In genomic region chr8:87960061-87960749, GRCm38 (mm10) we compare ENCODE assay signal across 8 mouse cellular contexts. TPM values are rescaled to one million over a fixed set of nuclear protein-coding genes. Genes with fewer than 3 reads are reported as not detected.
DNase-seq lines count a peak whose midpoint lies in the region; ATAC-seq lines count a peak whose summit lies in the region.

No protein-coding gene starts in this region.

- peak overlapping the region; percentile 85 for H3K4me2 ChIP-seq in forebrain, embryonic 14.5 days (ENCODE audit: low read length)
- H3K4me2 ChIP-seq in heart, embryonic 16.5 days (ENCODE audit: low read depth, low read length): peak overlapping the region; percentile 96
- H3K4me2 ChIP-seq in liver, embryonic 12.5 days: peak overlapping the region; percentile 75
- H3K4me2 ChIP-seq in neural tube, embryonic 12.5 days (replicated peaks): peak overlapping the region; percentile 96

- under 1% methylated on average over 59 of the region's 76 CpGs for WGBS in forebrain, embryonic 14.5 days
- under 1% methylated on average over 54 of the region's 76 CpGs for WGBS in heart, embryonic 16.5 days
- 1% methylated on average over 50 of the region's 76 CpGs for WGBS in liver, embryonic 12.5 days (ENCODE audit: insufficient replicate concordance)
- under 1% methylated on average over 49 of the region's 76 CpGs for WGBS in neural tube, embryonic 12.5 days

- H3K27ac ChIP-seq in forebrain, embryonic 14.5 days (ENCODE audit: low read depth, low read length): peak overlapping the region; percentile 97
- H3K27ac ChIP-seq in heart, embryonic 16.5 days (ENCODE audit: low read length): peak overlapping the region; percentile 86
- peak overlapping the region; percentile 50 for H3K27ac ChIP-seq in liver, embryonic 12.5 days
- H3K27ac ChIP-seq in neural tube, embryonic 12.5 days: peak overlapping the region; percentile 96

- H3K27me3 ChIP-seq in forebrain, embryonic 14.5 days (replicated peaks; ENCODE audit: control insufficient read depth, insufficient read depth, low read length): peaks cover 12% of the 10 kb centered on the region; the same call in 1 of the 2 replicates
- H3K27me3 ChIP-seq in heart, embryonic 16.5 days (ENCODE audit: control insufficient read depth, insufficient read depth, low read length): peaks cover 42% of the 10 kb centered on the region
- H3K27me3 ChIP-seq in liver, embryonic 12.5 days (replicated peaks): peaks cover 98% of the 10 kb centered on the region
- H3K27me3 ChIP-seq in neural tube, embryonic 12.5 days (replicated peaks): peaks cover 10% of the 10 kb centered on the region

- no peaks in the 10 kb centered on the region for H3K9me3 ChIP-seq in forebrain, embryonic 14.5 days (replicated peaks; ENCODE audit: control insufficient read depth, low read length)
- H3K9me3 ChIP-seq in heart, embryonic 16.5 days (replicated peaks; ENCODE audit: control insufficient read depth, low read length): no peaks in the 10 kb centered on the region
- H3K9me3 ChIP-seq in liver, embryonic 12.5 days (replicated peaks): no peaks in the 10 kb centered on the region
- H3K9me3 ChIP-seq in neural tube, embryonic 12.5 days: no peaks in the 10 kb centered on the region

- ATAC-seq in cerebellum, adult (ENCODE audit: insufficient number of reproducible peaks, low FRiP score, low TSS enrichment): peak; percentile 62
- ATAC-seq in forebrain, embryonic 14.5 days: peak; percentile 70
- peak; percentile 69 for ATAC-seq in heart, embryonic 16.5 days (replicated peaks; ENCODE audit: extremely low read depth, insufficient read depth, low FRiP score)
- no peak for ATAC-seq in liver, embryonic 12.5 days
- peak; percentile 75 for ATAC-seq in neural tube, embryonic 12.5 days (ENCODE audit: low FRiP score, low read depth)

- DNase-seq in 3T3-L1 (ENCODE audit: low read depth, low spot score): peak; percentile 49
- DNase-seq in forebrain, embryonic 14.5 days (ENCODE audit: low spot score): peak; percentile 88
- peak; percentile 87 for DNase-seq in kidney, postnatal 14 days
- peak; percentile 69 for DNase-seq in urinary bladder, adult 2 months (ENCODE audit: low spot score)

- H3K36me3 ChIP-seq in forebrain, embryonic 14.5 days (ENCODE audit: control insufficient read depth, insufficient read depth, low read length): no peaks in the 10 kb centered on the region
- H3K36me3 ChIP-seq in heart, embryonic 16.5 days (ENCODE audit: control insufficient read depth, insufficient read depth): no peaks in the 10 kb centered on the region
- H3K36me3 ChIP-seq in liver, embryonic 12.5 days: no peaks in the 10 kb centered on the region
- H3K36me3 ChIP-seq in neural tube, embryonic 12.5 days: no peaks in the 10 kb centered on the region

- H3K4me3 ChIP-seq in forebrain, embryonic 14.5 days (ENCODE audit: low read depth, low read length): peak overlapping the region; percentile 85
- H3K4me3 ChIP-seq in heart, embryonic 16.5 days (ENCODE audit: low read length): peak overlapping the region; percentile 79
- peak overlapping the region; percentile 59 for H3K4me3 ChIP-seq in liver, embryonic 12.5 days
- H3K4me3 ChIP-seq in neural tube, embryonic 12.5 days: peak overlapping the region; percentile 93

- peaks cover 36% of the 10 kb centered on the region for H3K4me1 ChIP-seq in forebrain, embryonic 14.5 days (ENCODE audit: control insufficient read depth, insufficient read depth, low read length)
- peaks cover 22% of the 10 kb centered on the region for H3K4me1 ChIP-seq in heart, embryonic 16.5 days (ENCODE audit: control insufficient read depth, insufficient read depth, low read length)
- peaks cover 18% of the 10 kb centered on the region for H3K4me1 ChIP-seq in liver, embryonic 12.5 days
- H3K4me1 ChIP-seq in neural tube, embryonic 12.5 days: peaks cover 57% of the 10 kb centered on the region

- peak overlapping the region; percentile 94 for H3K9ac ChIP-seq in forebrain, embryonic 14.5 days (ENCODE audit: low read length)
- peak overlapping the region; percentile 74 for H3K9ac ChIP-seq in heart, embryonic 16.5 days (ENCODE audit: low read length)
- H3K9ac ChIP-seq in liver, embryonic 12.5 days: peak overlapping the region; percentile 46; the same call in 1 of the 2 replicates
- H3K9ac ChIP-seq in neural tube, embryonic 12.5 days: peak overlapping the region; percentile 97

RNA-seq across cellular contexts. Expression of gene Zfp423, which starts 0.8 kb away (rescaled TPM):
- polyA plus RNA-seq in forebrain, embryonic 14.5 days (2014; fragmentation: Nextera tagmentation; extraction: Ambion mirVana): 26.4 and 27.9 TPM in 2 replicates
- polyA plus RNA-seq in heart, embryonic 16.5 days (2015; fragmentation: Nextera tagmentation; extraction: Ambion mirVana): 3.1 and 3.7 TPM in 2 replicates
- polyA plus RNA-seq in liver, embryonic 12.5 days (2016; fragmentation: Nextera tagmentation; extraction: Ambion mirVana): 2.1 and 2.5 TPM in 2 replicates
- 47.4 and 48.5 TPM in 2 replicates for polyA plus RNA-seq in neural tube, embryonic 12.5 days (2016; fragmentation: Nextera tagmentation; extraction: Ambion mirVana)
- 18.1 and 20.1 TPM in 2 replicates for polyA plus RNA-seq in urinary bladder, adult 2 months (2012; rRNA removed)

Comparison
In these comparisons a context has a peak if more than half of its experiments do, and no peak if none do; other contexts are left out.
1. H3K9ac ChIP-seq: peak in every context shown above with its lines; median percentile 97 in neural tube, embryonic 12.5 days; 94 in forebrain, embryonic 14.5 days; 74 in heart, embryonic 16.5 days; 46 in liver, embryonic 12.5 days.